Mouse (Mus musculus): Measurements from ENCODE around the gene Tlx3. TPM values are rescaled to one million over a fixed set of nuclear protein-coding genes. Genes with fewer than 3 reads are reported as not detected.

The Tlx3 gene
- not detected in 2 replicates for polyA plus RNA-seq (2015; fragmentation: Nextera tagmentation; extraction: Ambion mirVana)

GRCm38 (mm10) chr11:33203383-33204328 lies at the start of gene Tlx3:
TSS of gene Tlx3 (minus strand) at chr11:33203589.

DNA sequence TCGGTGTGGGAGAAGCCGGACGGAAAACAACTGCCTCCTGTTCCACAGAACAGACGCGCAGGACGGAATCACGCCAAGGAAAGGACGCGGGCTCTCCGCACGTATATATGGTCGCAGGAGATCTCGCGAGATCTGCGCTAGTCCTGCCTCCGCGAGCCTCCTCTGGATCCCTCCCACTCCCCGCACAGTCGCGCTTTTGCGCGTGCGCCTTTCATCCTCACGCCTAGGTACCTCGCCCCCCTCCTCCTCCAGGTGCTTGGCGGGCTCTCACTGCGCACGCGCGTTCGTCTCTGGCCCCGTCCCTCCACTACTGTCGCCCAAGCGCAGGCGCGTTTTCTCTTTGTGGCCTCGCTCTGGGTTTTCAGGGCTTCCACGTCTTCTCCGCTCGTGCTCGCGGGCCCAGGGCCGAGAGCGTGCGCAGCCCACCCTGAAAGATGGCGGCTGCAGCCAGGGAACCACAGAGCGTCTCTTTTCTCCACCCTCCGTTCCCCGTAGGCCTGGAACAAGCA lies 40.3 kb downstream of the Tlx3 start, which contains the start of gene Npm1:
TSS of gene Npm1 (minus strand) at position 209 of the 509 bp plus-strand sequence.

Other genes with a start within 250 kb of the Tlx3 start
- 6.7 and 8.5 TPM in 2 replicates for gene Fgf18, start 56.2 kb downstream of the Tlx3 start, polyA plus RNA-seq (2015; fragmentation: Nextera tagmentation; extraction: Ambion mirVana)
- gene Npm1, start 40.4 kb downstream of the Tlx3 start, polyA plus RNA-seq (2015; fragmentation: Nextera tagmentation; extraction: Ambion mirVana): 272 and 323 TPM in 2 replicates
- not detected in 2 replicates for gene Gm12117, start 73.1 kb upstream of the Tlx3 start, polyA plus RNA-seq (2015; fragmentation: Nextera tagmentation; extraction: Ambion mirVana)

Measured in skeletal muscle tissue, postnatal 0 days (tissue).